Mouse (Mus musculus): Measurements from ENCODE around the gene Trim33. TPM values are rescaled to one million over a fixed set of nuclear protein-coding genes. Genes with fewer than 3 reads are reported as not detected.

The Trim33 gene
- polyA plus RNA-seq, 1 experiment from 2014 or later, result 41.1 TPM

DNA sequence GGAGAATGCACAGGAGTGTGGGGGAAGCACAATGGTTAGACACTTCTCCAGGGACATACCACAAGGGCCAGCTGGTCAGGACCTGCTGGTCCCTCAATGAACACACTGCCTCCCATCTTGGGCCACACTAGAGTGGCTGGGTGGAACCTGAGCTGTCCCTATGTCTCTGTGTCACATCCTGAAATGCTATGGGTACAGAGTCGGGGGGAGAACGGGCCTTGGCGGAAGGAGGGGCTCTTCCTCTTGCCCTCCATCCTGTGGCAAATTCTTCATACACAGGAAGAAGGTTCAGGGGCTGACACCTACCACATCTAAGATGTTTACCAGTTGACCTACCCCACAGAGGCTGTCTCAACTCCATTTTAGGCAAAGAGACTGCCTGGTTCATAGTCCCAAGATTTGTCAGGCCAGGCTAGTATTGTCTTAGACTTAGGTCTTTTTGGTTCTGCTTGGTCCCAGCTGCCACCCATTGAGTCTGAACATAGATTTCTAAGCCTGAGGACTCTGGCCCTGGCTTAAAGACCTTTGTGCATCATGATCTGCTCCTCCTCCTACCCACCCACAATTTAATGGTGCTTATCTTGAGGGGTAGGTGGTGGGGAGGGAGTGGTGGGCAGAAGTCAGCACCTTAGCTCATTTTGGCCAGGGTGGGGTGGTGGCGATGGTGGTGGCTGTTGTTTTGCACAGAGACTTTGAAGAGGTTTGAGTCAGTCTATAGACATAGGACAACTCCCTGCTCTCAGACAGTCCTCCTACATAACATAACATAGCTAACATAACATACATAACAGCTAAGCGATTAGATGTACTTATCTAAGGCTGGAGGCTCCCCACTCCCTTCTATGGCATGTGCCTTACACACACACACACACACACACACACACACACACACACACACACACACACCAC is 106.5 kb downstream of the Trim33 start:
- no peak overlapping the region for H3K27ac ChIP-seq
- WGBS, result 87% methylated on average over 5 of the region's 5 CpGs
- no peak overlapping the region for H3K4me2 ChIP-seq (replicated peaks)

DNA sequence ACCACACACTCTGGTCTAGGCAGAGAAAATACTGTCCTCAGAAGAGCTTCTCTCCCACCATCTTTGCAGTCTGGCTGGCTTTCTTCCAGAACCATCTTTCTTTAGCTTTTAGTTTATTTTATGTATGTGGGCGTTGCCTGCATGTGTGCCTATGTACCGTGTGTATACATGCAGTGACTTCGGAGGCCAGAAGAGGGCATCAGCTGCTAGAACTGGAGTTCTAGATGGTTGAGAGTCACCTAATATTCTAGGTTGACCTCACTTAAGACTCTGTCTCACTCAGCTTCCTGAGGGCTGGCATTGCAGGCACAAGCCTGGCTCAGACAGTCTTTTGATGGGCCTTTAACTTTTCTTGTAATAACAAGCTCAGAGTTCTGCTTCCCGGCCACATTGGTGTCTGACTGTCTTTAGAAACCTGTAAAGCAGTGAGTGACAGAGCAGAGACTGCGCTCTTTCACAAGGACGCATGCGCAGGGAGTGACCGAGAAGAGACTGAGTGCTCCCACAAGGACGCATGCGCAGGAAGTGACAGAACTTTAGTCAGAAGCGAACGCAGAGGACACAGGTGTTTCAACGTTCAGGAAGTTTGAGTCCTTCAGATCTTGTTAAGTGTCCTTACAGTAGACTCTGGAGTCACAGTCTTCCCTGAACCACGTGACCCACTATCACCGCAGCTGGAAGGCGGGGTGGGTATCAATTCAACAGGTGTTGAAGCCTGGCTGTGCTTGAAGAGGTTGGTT is 107.4 kb downstream of the Trim33 start:
- H3K4me1 ChIP-seq, result no peaks in the 10 kb centered on the region
- WGBS, result 91% methylated on average over 16 of the region's 16 CpGs
- H3K9ac ChIP-seq, result no peak overlapping the region
- ATAC-seq (ENCODE audit: low FRiP score, low read depth), result no peak
- no peak overlapping the region for H3K4me2 ChIP-seq (replicated peaks)
- H3K4me3 ChIP-seq, result no peak overlapping the region
- H3K9me3 ChIP-seq, result no peaks in the 10 kb centered on the region
- H3K27me3 ChIP-seq (replicated peaks), result no peaks in the 10 kb centered on the region
- H3K36me3 ChIP-seq, result no peaks in the 10 kb centered on the region
- no peak overlapping the region for H3K27ac ChIP-seq

More for the DNA sequence above, 106.5 kb downstream of the Trim33 start:
- Histone ChIP-seq H3K4me1 (no peaks in the 10 kb centered on the region), H3K9ac (no peak overlapping the region), H3K36me3 (no peaks in the 10 kb centered on the region), H3K27me3 (replicated peaks) (no peaks in the 10 kb centered on the region), H3K9me3 (no peaks in the 10 kb centered on the region), H3K4me3 (no peak overlapping the region)
- ATAC-seq (ENCODE audit: low FRiP score, low read depth), result no peak

DNA sequence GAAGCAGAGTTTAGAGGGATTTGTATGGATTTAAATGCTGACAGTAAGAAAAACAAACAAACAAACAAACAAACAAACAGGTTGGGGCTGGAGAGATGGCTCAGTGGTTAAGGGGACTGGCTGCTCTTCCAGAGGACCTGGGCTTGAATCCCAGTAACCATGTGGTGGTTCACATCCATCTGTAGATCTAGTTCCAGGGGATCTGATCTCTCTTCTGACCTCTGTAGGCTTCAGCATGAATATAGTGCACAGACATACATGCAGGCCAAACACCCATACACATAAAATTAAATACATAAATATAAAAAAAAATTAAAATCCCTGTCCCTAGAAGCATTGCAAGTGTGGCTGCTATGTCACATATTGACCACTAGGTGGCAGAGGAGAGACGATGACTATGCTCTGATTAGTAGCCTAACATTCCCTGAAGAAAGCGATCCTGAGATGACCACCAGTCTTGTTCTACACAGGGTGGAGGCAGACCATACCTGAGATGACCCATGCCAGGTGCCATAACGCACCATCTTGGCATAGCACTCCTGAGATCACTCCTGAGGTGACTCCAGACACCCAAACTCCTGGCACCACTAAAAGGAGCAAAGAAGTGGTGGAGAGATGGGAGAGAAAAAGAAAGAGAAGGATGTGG is 113.6 kb downstream of the Trim33 start:
- Histone ChIP-seq H3K4me3 (no peak overlapping the region), H3K4me2 (replicated peaks) (no peak overlapping the region)
- WGBS, result 2% methylated on average over 3 of the region's 3 CpGs

DNA sequence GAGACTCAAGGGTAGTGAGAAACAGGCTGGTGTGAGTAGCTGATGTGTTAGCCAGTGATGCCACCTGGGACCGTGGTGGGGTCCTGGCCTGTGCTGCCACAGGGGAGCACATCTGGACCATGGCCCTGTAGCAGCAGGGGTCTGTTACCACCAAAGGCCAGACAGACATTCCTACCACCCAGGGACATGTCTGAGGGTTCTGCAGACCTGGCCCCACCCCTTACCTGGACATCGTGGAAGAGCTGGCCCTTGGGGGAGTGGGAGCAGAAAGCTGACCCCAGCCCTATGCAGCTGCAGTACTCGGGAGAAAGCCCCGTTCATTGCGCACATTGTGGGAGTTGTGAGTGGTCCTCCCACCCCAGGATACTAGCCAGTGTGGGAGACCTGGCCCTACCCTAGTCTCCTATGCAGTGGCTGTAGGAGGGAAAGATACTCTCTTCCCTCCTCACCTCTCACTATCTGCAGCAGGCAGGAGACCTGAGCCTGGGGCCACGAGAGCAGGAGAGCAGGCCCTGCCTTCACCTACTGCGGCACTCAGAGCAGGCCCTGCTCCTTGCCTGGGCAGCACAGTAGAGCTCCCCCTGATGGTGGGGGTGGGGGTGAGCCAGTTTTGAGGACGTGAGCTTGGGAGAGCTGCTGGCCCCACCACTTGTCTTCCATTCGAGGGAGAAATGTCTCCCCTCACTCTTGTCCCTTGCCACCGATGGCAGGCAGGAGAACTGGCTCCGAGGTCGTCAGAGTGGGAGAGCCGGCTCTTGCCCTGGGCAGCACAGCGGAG is 114.4 kb downstream of the Trim33 start:
- H3K4me3 ChIP-seq, result no peak overlapping the region
- 84% methylated on average over 14 of the region's 14 CpGs for WGBS
- no peaks in the 10 kb centered on the region for H3K9me3 ChIP-seq
- no peak overlapping the region for H3K4me2 ChIP-seq (replicated peaks)
- H3K27ac ChIP-seq, result no peak overlapping the region
- no peak overlapping the region for H3K9ac ChIP-seq
- ATAC-seq (ENCODE audit: low FRiP score, low read depth), result peak; percentile 75
- no peaks in the 10 kb centered on the region for H3K36me3 ChIP-seq
- no peaks in the 10 kb centered on the region for H3K27me3 ChIP-seq (replicated peaks)
- H3K4me1 ChIP-seq, result no peaks in the 10 kb centered on the region

More for the DNA sequence above, 113.6 kb downstream of the Trim33 start:
- Histone ChIP-seq H3K36me3 (no peaks in the 10 kb centered on the region), H3K9ac (no peak overlapping the region), H3K27ac (no peak overlapping the region), H3K27me3 (replicated peaks) (no peaks in the 10 kb centered on the region), H3K4me1 (no peaks in the 10 kb centered on the region), H3K9me3 (no peaks in the 10 kb centered on the region)
- ATAC-seq (ENCODE audit: low FRiP score, low read depth), result peak; percentile 79

DNA sequence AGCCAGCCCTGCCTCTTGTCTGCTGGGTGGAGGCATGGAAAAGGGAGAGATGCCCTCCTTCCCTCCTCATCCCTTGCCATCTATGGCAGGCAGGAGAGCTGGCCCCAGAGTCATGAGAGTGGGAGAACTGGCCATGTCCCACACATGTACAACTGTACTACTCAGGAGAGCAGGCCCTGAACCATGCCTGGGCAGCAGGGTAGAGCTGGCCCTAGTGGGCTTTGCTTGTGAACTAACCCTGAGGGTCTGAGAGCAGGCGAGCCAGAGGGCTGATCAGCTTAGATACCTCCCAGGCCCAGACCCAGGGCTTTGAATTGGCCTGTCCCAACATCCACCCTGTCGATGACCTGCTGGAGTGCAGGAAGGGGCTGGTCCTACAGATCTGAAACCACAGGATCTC is 115.0 kb downstream of the Trim33 start:
- H3K4me2 ChIP-seq (replicated peaks), result no peak overlapping the region
- H3K4me3 ChIP-seq, result no peak overlapping the region
- no peak overlapping the region for H3K9ac ChIP-seq
- no peaks in the 10 kb centered on the region for H3K4me1 ChIP-seq
- no peak for ATAC-seq (ENCODE audit: low FRiP score, low read depth)
- no peaks in the 10 kb centered on the region for H3K36me3 ChIP-seq
- no peak overlapping the region for H3K27ac ChIP-seq
- no peaks in the 10 kb centered on the region for H3K9me3 ChIP-seq
- 91% methylated on average over 2 of the region's 2 CpGs for WGBS
- no peaks in the 10 kb centered on the region for H3K27me3 ChIP-seq (replicated peaks)

DNA sequence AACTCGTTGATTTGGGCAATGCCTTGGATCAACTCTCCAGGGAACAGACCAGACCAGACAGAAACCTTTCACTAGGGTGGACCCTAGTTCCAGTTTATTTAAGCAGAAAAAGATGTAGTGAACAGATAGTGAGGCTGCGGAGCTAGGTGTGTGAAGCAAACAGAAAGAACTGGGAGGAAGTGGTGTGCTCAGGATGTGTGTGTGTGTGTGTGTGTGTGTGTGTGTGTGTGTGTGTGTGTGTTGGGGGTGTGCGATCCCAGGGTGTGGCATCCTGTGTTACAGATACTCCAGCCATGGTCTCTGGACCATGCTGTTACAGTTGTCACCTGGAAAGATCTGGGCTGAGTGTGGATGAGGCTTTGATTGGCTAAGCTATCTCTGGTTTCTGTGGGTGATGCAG is 118.4 kb downstream of the Trim33 start:
- no peak overlapping the region for H3K4me3 ChIP-seq
- H3K4me2 ChIP-seq (replicated peaks), result no peak overlapping the region
- ATAC-seq (ENCODE audit: low FRiP score, low read depth), result no peak
- H3K36me3 ChIP-seq, result no peaks in the 10 kb centered on the region
- no peak overlapping the region for H3K9ac ChIP-seq
- no peak overlapping the region for H3K27ac ChIP-seq
- H3K4me1 ChIP-seq, result 0 out of 2 replicates have a peak, but pooled peaks cover 9% of the 10 kb centered on the region
- WGBS, result 89% methylated on average over 3 of the region's 3 CpGs
- H3K27me3 ChIP-seq (replicated peaks), result no peaks in the 10 kb centered on the region
- no peaks in the 10 kb centered on the region for H3K9me3 ChIP-seq

DNA sequence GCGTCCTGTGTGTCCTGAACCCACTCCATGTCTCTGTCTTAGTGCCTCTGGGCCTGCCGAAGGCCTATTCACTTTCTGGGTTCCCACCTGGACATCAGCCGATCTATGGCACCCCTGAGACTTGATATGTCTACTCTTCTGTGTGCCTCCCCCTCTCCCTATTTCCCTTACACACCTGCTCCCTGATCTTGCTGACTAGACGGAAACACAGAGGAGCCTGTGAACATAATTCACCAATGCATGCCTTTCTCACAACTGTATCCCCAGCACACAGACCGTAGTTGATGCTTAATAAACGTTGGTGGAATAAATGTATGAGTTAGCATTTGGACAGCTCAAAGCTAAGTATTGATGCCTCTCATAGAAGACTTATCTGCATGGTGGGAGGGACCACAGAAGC is 121.7 kb downstream of the Trim33 start:
- H3K9ac ChIP-seq, result no peak overlapping the region
- H3K27me3 ChIP-seq (replicated peaks), result no peaks in the 10 kb centered on the region
- H3K4me2 ChIP-seq (replicated peaks), result no peak overlapping the region
- 62% methylated on average over 6 of the region's 6 CpGs for WGBS
- no peaks in the 10 kb centered on the region for H3K36me3 ChIP-seq
- H3K9me3 ChIP-seq, result no peaks in the 10 kb centered on the region
- H3K4me1 ChIP-seq, result peaks cover 9% of the 10 kb centered on the region; the same call in 1 of the 2 replicates
- ATAC-seq (ENCODE audit: low FRiP score, low read depth), result no peak
- no peak overlapping the region for H3K27ac ChIP-seq
- H3K4me3 ChIP-seq, result no peak overlapping the region

DNA sequence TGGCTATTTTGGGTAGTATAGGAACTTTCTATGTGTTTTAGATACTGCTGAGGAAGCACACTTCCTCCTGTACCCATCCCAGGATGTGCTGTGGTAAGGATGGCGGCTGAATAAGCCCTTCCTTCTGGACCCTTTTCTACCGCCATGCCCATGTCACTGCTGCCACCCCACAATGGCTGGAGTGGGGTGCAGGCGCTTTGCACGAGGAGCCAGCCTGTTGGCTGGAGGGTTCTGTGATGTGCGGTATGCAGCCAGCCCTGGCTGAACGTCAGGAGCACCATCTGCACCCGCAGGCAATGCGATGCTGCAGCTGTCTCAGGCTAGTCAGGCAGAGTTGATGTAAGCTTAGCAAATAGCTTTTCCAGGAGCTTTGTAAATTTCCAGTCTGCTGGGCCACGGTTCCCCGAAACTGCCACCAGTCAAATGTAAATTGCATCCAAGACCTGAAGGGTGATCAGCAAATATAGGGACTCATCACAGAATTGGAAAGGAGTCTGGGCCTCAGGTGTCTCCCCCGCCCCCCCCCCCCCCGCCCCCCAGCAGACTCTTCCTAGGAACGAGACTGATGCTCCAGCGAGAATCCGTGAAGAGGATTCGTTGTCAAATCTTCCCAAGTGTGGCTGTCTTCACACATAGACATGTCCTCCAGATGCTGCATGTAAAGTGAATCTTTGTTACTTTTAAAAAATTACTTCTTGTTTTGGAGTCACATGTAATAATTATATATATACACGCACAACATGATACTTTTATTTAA is 122.4 kb downstream of the Trim33 start:
- Histone ChIP-seq H3K9ac (no peak overlapping the region), H3K9me3 (no peaks in the 10 kb centered on the region), H3K4me1 (peaks cover 12% of the 10 kb centered on the region; the same call in 1 of the 2 replicates), H3K27me3 (replicated peaks) (no peaks in the 10 kb centered on the region), H3K4me3 (no peak overlapping the region), H3K4me2 (replicated peaks) (no peak overlapping the region), H3K36me3 (no peaks in the 10 kb centered on the region), H3K27ac (no peak overlapping the region)
- peak; percentile 90 for ATAC-seq (ENCODE audit: low FRiP score, low read depth)
- WGBS, result 53% methylated on average over 17 of the region's 17 CpGs

DNA sequence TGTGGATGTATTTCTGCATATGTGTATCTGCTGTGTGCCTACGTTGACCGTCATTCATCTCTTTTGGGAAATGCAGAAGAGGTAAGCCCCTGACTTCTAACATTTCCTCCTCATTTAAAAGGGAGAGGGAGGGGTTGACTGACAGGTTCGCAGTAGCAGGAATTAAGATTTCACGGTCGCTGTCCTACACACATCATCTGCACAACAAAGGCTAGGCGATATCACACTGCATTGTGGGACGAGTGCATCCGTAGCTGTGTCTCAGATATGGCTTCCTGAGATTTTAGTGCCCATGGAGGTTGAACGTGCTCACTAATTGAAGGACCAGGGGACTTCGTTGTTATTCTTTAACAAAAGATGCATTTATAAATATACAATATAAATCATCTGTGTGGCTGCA is 123.1 kb downstream of the Trim33 start:
- ATAC-seq (ENCODE audit: low FRiP score, low read depth), result no peak; the same call in 1 of the 2 replicates
- Histone ChIP-seq H3K36me3 (no peaks in the 10 kb centered on the region), H3K27me3 (replicated peaks) (no peaks in the 10 kb centered on the region), H3K27ac (no peak overlapping the region), H3K4me2 (replicated peaks) (no peak overlapping the region), H3K9me3 (no peaks in the 10 kb centered on the region), H3K4me1 (peaks cover 16% of the 10 kb centered on the region; the same call in 1 of the 2 replicates), H3K4me3 (no peak overlapping the region), H3K9ac (no peak overlapping the region)
- 45% methylated on average over 10 of the region's 10 CpGs for WGBS

DNA sequence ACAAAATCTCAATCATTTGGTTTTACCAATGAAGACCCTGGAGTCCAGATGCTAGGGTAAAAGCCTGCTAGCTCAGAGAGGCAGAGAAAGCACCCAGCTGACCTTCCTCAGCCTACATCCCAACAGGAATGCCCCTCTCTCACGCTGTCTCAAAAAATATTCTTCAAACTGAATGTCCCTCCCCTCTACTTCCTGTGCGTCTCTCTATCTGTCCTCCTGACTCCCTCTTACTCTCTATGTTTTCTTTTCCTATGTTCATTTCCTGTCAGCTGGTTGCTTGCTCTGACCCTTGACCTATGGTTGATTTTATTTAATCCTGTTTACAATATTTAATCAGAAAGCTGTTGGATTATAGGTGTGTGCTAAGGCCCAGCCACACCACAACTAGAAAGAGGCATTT is 126.0 kb downstream of the Trim33 start:
- Histone ChIP-seq H3K4me1 (peaks cover 16% of the 10 kb centered on the region; the same call in 1 of the 2 replicates), H3K9ac (no peak overlapping the region), H3K4me3 (no peak overlapping the region), H3K27me3 (replicated peaks) (no peaks in the 10 kb centered on the region), H3K4me2 (replicated peaks) (no peak overlapping the region), H3K36me3 (no peaks in the 10 kb centered on the region), H3K27ac (no peak overlapping the region), H3K9me3 (no peaks in the 10 kb centered on the region)
- no peak for ATAC-seq (ENCODE audit: low FRiP score, low read depth)
- 69% methylated on average over 2 of the region's 2 CpGs for WGBS
